Mouse (Mus musculus) kidney, adult 2 months (tissue): ENCODE measurements around the gene Gm21962.

Experiments used
- CTCF ChIP-seq: fragments of 200-500 bp; conservative IDR thresholded peaks from 2 replicates; pipeline ENCODE4 v1.5.1; 2011; ENCODE audit warnings: low read depth, mild to moderate bottlenecking, control low read depth, low read length, moderate library complexity, mixed read lengths; ENCODE audit not compliant: insufficient read depth, insufficient read length
- POLR2A ChIP-seq: fragments of 200-500 bp; IDR thresholded peaks from one replicate; pipeline ENCODE4 v1.6.1; 2011; ENCODE audit warnings: low read depth, low read length, control low read depth

GRCm38 (mm10) chr3:137633726-137634125, 37.6 kb upstream of the Gm21962 start:
- TF ChIP-seq CTCF (no peak), POLR2A (no peak)
